Mouse (Mus musculus): ENCODE measurements around the gene Vmn2r12. TPM values are rescaled to one million over a fixed set of nuclear protein-coding genes. Genes with fewer than 3 reads are reported as not detected.

Vmn2r12 gene
- not detected in 2 replicates for polyA plus RNA-seq (2012; ENCODE audit: low replicate concordance)

GRCm38 (mm10) chr5:109097850-109098249 lies at the start of gene Vmn2r12:
Gene Vmn2r12 (minus strand): TSS chr5:109097950.

GRCm38 (mm10) chr5:109059469-109059868 lies 38.3 kb downstream of the Vmn2r12 start, which contains the start of gene Vmn2r11:
Gene Vmn2r11 (minus strand): TSS chr5:109059569.

Other genes with a start within 250 kb of the Vmn2r12 start
- gene Vmn2r9, start 245.3 kb downstream of the Vmn2r12 start, polyA plus RNA-seq (2012; ENCODE audit: low replicate concordance): 0.01 TPM in 1 of 2 replicates, not detected in the other
- not detected in 2 replicates for gene Vmn2r10, start 91.4 kb downstream of the Vmn2r12 start, polyA plus RNA-seq (2012; ENCODE audit: low replicate concordance)
- gene Vmn2r11, start 38.4 kb downstream of the Vmn2r12 start, polyA plus RNA-seq (2012; ENCODE audit: low replicate concordance): not detected in 2 replicates
- gene Vmn2r13, start 94.2 kb upstream of the Vmn2r12 start, polyA plus RNA-seq (2012; ENCODE audit: low replicate concordance): not detected in 2 replicates
- gene Vmn2r14, start 126.8 kb upstream of the Vmn2r12 start, polyA plus RNA-seq (2012; ENCODE audit: low replicate concordance): not detected in 2 replicates
- gene Vmn2r15, start 199.7 kb upstream of the Vmn2r12 start, polyA plus RNA-seq (2012; ENCODE audit: low replicate concordance): not detected in 2 replicates
- not detected in 2 replicates for gene Vmn2r16, start 232.2 kb upstream of the Vmn2r12 start, polyA plus RNA-seq (2012; ENCODE audit: low replicate concordance)

Data from leukemia stem cell, adult 10-12 weeks (primary cell).